Mouse (Mus musculus) myocyte (in vitro differentiated cells): ENCODE measurements around the gene Ube2z. TPM values are rescaled to one million over a fixed set of nuclear protein-coding genes. Genes with fewer than 3 reads are reported as not detected.

Experiments used
- H3K27me3 ChIP-seq: one replicate; pipeline ENCODE4 v1.6.1; 2011; ENCODE audit not compliant: control insufficient read depth, insufficient read depth, insufficient read length
- H3K36me3 ChIP-seq: one replicate; pipeline ENCODE4 v1.6.1; 2011; ENCODE audit not compliant: control insufficient read depth, insufficient read depth
- H3K4me2 ChIP-seq: one replicate; pipeline ENCODE4 v1.6.1; 2011; ENCODE audit warnings: low read depth, control low read depth
- H3K4me3 ChIP-seq: one replicate; pipeline ENCODE4 v1.5.1; 2011; ENCODE audit warnings: mild to moderate bottlenecking, control low read depth, moderate library complexity
- H3K79me2 ChIP-seq: one replicate; pipeline ENCODE4 v1.6.1; 2011; ENCODE audit not compliant: control insufficient read depth, insufficient read depth
- H3ac ChIP-seq: one replicate; pipeline ENCODE4 v1.6.1; 2011; ENCODE audit not compliant: control insufficient read depth, insufficient read length
- CEBPB ChIP-seq: IDR thresholded peaks from 2 replicates; pipeline ENCODE4 v1.6.1; 2011; ENCODE audit warnings: mild to moderate bottlenecking, moderate library complexity; ENCODE audit not compliant: poor library complexity, insufficient read depth, severe bottlenecking
- E2F4 ChIP-seq: IDR thresholded peaks from one replicate; pipeline ENCODE4 v1.6.1; 2011; ENCODE audit warnings: mild to moderate bottlenecking, control low read depth, moderate library complexity; ENCODE audit not compliant: insufficient read depth
- MAX ChIP-seq: IDR thresholded peaks from one replicate; pipeline ENCODE4 v1.6.1; 2011; ENCODE audit warnings: low read depth, mild to moderate bottlenecking, control low read depth
- MYOD1 ChIP-seq, 3 experiments: IDR thresholded peaks; one replicate each; pipeline ENCODE4 v1.6.1; 2011; ENCODE audit warnings: control low read depth in 2 of 3, low read depth in 2 of 3, mild to moderate bottlenecking in 2 of 3, moderate library complexity in 1 of 3; ENCODE audit not compliant: insufficient read length in 2 of 3, control insufficient read depth in 1 of 3
- MYOG ChIP-seq, 3 experiments: IDR thresholded peaks; one replicate each; pipeline ENCODE4 v1.6.1; 2011; ENCODE audit warnings: control low read depth in 2 of 3, low read depth in 2 of 3, mild to moderate bottlenecking in 2 of 3; ENCODE audit not compliant: insufficient read length in 2 of 3, control insufficient read depth in 1 of 3, insufficient read depth in 1 of 3
- POLR2A ChIP-seq: IDR thresholded peaks from one replicate; pipeline ENCODE4 v1.6.1; 2011; ENCODE audit warnings: low read depth, mild to moderate bottlenecking, control low read depth, moderate library complexity; ENCODE audit not compliant: insufficient read length
- POLR2AphosphoS2 ChIP-seq: IDR thresholded peaks from one replicate; pipeline ENCODE4 v1.6.1; 2011; ENCODE audit warnings: low read depth, control low read depth; ENCODE audit not compliant: insufficient read length
- REST ChIP-seq: IDR thresholded peaks from one replicate; pipeline ENCODE4 v1.6.1; 2011; ENCODE audit warnings: mild to moderate bottlenecking, control low read depth, moderate library complexity; ENCODE audit not compliant: insufficient read depth, insufficient read length
- SRF ChIP-seq: IDR thresholded peaks from one replicate; pipeline ENCODE4 v1.6.1; 2011; ENCODE audit warnings: low read depth; ENCODE audit not compliant: control insufficient read depth, insufficient read length
- TCF12 ChIP-seq: IDR thresholded peaks from one replicate; pipeline ENCODE4 v1.6.1; 2011; ENCODE audit warnings: mild to moderate bottlenecking, control low read depth; ENCODE audit not compliant: poor library complexity, insufficient read depth, severe bottlenecking
- TCF3 ChIP-seq: IDR thresholded peaks from one replicate; pipeline ENCODE4 v1.6.1; 2011; ENCODE audit warnings: low read depth, control low read depth; ENCODE audit not compliant: insufficient read length
- USF1 ChIP-seq: IDR thresholded peaks from one replicate; pipeline ENCODE4 v1.6.1; 2011; ENCODE audit warnings: low read depth, mild to moderate bottlenecking, control low read depth, moderate library complexity
- polyA plus RNA-seq: library from polyadenylated mRNA; unstranded; fragments of >200 nt; fragmentation: generic; extraction: Trizol; gene quantifications from one replicate; pipeline ENCODE4 v1.2.1, GENCODE M21; 2012; ENCODE audit warnings: missing spikeins

The Ube2z gene
- polyA plus RNA-seq, 1 experiment, result 53.6 TPM

DNA sequence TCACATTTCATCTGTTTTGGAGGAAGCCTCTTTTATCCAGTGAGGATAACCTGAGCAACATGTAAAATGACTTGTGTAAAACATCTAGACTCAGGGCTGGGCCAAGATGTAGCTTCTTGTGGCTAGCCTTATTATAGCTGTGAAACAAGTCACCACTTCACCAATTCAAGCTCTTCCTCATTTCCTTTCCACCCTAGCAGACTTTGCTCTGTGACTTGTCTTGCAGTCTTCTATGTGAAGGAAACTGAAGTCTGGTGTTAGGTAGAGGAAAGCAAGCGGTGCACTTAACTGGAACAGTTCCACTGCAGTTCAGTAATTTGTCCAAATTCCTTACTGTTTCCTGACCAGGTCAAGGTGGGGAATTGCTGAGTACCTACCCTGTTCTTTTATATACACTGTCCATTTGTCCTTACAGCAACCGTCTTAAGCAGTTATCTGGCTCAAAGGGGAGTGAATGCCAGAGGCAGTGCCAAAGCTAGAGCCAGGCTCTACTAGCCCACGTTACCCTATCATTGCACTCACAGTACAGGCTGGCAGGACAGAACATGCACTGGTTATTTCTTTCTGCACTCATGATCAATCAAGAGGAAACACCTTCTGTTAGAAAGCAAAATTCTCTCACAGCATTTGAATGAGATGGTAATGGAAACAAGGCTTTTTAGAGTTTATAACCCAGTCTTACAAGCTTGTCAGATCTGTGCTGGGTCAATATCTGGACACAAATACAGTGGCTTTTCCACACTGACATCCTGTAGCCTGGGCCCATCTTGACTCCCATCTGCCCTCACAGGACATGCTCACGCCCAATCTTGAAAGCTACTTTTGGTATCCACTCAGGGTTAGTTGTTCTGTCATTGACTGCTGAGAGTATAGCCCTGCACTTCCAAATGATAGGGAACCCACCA, 17.5 kb downstream of the Ube2z start:
- H3K4me3 ChIP-seq, result no peak overlapping the region
- TF ChIP-seq MYOG (IDR thresholded peaks at IDR 0.05; ENCODE audit: control insufficient read depth in 1 of 3, insufficient read depth in 1 of 3, insufficient read length in 2 of 3, low read depth in 2 of 3), result no peak
- TF ChIP-seq POLR2AphosphoS2, result peak; percentile 53
- H3K36me3 ChIP-seq, result peaks cover 51% of the 10 kb centered on the region
- H3K4me2 ChIP-seq, result no peak overlapping the region
- no peaks in the 10 kb centered on the region for H3K79me2 ChIP-seq
- no peak overlapping the region for H3ac ChIP-seq
- no peaks in the 10 kb centered on the region for H3K27me3 ChIP-seq

DNA sequence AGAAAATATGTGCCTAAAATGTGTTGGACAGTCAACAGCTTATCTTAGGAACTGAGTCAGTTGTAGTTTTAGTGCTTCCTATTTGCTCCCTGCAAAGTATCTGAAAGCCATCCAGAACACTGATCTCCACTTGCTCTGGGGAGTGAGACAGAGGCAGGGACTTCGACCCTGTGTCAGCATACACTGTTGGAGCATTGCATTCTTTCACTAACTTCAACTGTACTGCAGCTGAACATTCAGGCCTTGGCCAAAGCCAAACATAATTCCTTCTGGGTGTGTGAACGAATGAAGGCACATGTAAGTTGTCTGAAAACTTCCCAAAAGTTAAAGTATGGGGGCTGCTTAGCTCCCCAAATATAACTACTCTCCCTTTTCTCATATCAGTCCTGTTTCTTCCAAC, 18.4 kb downstream of the Ube2z start:
- TF ChIP-seq E2F4 (no peak), SRF (no peak), MYOG (IDR thresholded peaks at IDR 0.05; ENCODE audit: control insufficient read depth in 1 of 3, insufficient read depth in 1 of 3, insufficient read length in 2 of 3, low read depth in 2 of 3) (no peak), USF1 (no peak), POLR2A (no peak)
- H3K27me3 ChIP-seq, result no peaks in the 10 kb centered on the region
- H3K4me3 ChIP-seq, result no peak overlapping the region
- no peak overlapping the region for H3K4me2 ChIP-seq
- no peaks in the 10 kb centered on the region for H3K79me2 ChIP-seq
- H3K36me3 ChIP-seq, result peaks cover 52% of the 10 kb centered on the region
- H3ac ChIP-seq, result no peak overlapping the region

DNA sequence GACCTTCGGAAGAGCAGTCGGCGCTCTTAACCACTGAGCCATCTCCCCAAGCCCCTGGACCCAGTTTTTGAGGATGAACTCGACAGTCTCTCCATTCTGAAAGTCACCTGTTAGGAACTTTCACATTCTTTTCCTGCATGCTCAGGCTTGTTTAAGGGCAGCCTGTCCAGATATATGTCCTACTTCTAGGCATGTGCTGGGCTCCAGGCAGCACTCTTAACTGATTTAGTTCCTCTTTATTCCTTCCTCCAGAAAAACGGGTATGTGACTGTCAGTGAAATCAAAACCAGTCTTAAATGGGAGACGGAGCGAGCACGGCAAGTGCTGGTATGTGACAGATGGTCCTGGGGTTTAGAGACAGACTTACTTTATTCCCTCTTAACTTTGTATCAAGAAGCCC, 19.2 kb downstream of the Ube2z start:
- Histone ChIP-seq H3K4me2 (no peak overlapping the region), H3K27me3 (no peaks in the 10 kb centered on the region), H3K36me3 (peaks cover 49% of the 10 kb centered on the region), H3K79me2 (no peaks in the 10 kb centered on the region), H3K4me3 (no peak overlapping the region), H3ac (no peak overlapping the region)
- TF ChIP-seq E2F4 (no peak), CEBPB (no peak), TCF12 (no peak), REST (no peak), MYOD1 (IDR thresholded peaks at IDR 0.05; ENCODE audit: control insufficient read depth in 1 of 3, insufficient read length in 2 of 3, low read depth in 2 of 3) (no peak), TCF3 (no peak), MYOG (IDR thresholded peaks at IDR 0.05; ENCODE audit: control insufficient read depth in 1 of 3, insufficient read depth in 1 of 3, insufficient read length in 2 of 3, low read depth in 2 of 3) (no peak), POLR2AphosphoS2 (no peak), USF1 (no peak), MAX (no peak), SRF (no peak)

DNA sequence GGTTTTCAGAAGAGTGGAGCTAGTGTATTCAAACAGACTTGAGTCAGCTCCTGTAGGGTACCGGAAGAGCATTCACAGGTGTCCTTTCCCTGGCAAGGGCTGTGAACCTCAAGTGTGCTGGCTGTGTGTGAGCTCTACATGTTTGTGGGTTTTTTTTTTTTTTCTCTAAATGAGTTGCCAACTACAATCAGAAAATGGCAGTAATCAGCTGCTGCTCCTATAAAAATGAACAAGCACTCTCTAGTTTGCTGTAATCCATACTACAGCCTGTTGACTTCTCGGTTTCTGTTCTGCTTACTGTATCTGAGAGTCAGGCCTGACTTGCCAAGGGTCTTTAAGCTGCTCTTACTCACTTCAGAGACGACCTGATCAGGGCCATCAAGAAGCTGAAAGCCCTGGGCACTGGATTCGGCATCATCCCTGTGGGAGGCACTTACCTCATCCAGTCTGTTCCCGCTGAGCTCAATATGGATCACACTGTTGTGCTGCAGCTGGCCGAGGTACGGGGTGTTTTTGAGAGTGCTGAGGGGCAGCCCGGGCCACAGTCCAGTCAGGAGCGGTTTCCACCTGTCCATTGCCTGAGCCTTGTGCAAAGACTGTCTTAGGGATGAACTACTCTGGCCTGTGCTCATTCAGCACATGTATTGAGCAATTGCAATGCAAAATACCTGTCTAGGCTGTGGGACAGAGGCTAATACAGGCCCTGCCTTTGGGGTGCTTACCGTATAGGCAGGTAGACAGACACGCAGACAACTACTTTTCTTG, 20.2 kb downstream of the Ube2z start:
- no peaks in the 10 kb centered on the region for H3K27me3 ChIP-seq
- H3K79me2 ChIP-seq, result no peaks in the 10 kb centered on the region
- peaks cover 39% of the 10 kb centered on the region for H3K36me3 ChIP-seq
- no peak overlapping the region for H3K4me3 ChIP-seq
- H3ac ChIP-seq, result no peak overlapping the region
- no peak overlapping the region for H3K4me2 ChIP-seq
- TF ChIP-seq POLR2A (peak; percentile 14), TCF3 (no peak), POLR2AphosphoS2 (peak; percentile 52)

DNA sequence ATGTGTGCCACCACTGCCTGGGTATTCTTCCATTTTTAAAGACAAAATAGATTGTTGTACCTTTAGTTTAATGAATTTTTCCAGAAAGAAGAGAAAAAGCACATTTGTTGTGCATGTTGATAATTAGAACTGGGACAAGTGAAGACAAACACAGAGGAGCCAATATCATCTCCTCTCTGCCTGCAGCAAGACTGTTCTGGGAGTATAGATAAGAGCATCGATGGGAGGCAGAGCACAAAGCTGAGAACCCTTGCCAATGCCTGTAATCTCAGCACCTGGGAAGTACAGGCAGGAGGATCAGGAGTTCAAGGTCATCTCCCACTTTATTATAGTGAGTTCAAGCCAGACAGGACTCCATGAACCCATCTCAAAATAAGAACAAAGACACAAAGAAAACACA, 26.6 kb downstream of the Ube2z start:
- Histone ChIP-seq H3K36me3 (peaks cover 10% of the 10 kb centered on the region), H3K4me3 (no peak overlapping the region), H3ac (no peak overlapping the region), H3K4me2 (no peak overlapping the region), H3K79me2 (peaks cover 13% of the 10 kb centered on the region), H3K27me3 (no peaks in the 10 kb centered on the region)
- TF ChIP-seq POLR2AphosphoS2, result no peak
- no peak for TF ChIP-seq CEBPB
- no peak for TF ChIP-seq MYOG (IDR thresholded peaks at IDR 0.05; ENCODE audit: control insufficient read depth in 1 of 3, insufficient read depth in 1 of 3, insufficient read length in 2 of 3, low read depth in 2 of 3)
- no peak for TF ChIP-seq MYOD1 (IDR thresholded peaks at IDR 0.05; ENCODE audit: control insufficient read depth in 1 of 3, insufficient read length in 2 of 3, low read depth in 2 of 3)
- TF ChIP-seq SRF, result no peak
- TF ChIP-seq TCF12, result no peak
- no peak for TF ChIP-seq MAX
- TF ChIP-seq E2F4, result no peak
